Mouse (Mus musculus) heart, postnatal 0 days (tissue): ENCODE data around the gene Zkscan6. TPM values are rescaled to one million over a fixed set of nuclear protein-coding genes. Genes with fewer than 3 reads are reported as not detected.

ENCODE experiments used
- ATAC-seq: fragments of 200-750 bp; cut with Nextera tagmentation; 2 replicates; pipeline ENCODE4 v1.8.0; 2017; ENCODE audit warnings: low read depth, moderate number of reproducible peaks, moderate library complexity; ENCODE audit not compliant: insufficient read depth
- DNase-seq: peaks from one replicate; pipeline ENCODE4 v3.0.0-alpha.2; 2016; ENCODE audit warnings: low spot score
- H3K27ac ChIP-seq: fragments of 300-500 bp; sonication (generic); 2 replicates; pipeline ENCODE4 v1.5.1; 2014; ENCODE audit warnings: low read depth, mild to moderate bottlenecking
- H3K27me3 ChIP-seq: fragments of 300-500 bp; sonication (generic); 2 replicates; pipeline ENCODE4 v1.6.1; 2014; ENCODE audit warnings: low read length, mixed read lengths; ENCODE audit not compliant: control insufficient read depth, insufficient read depth
- H3K36me3 ChIP-seq: fragments of 300-500 bp; sonication (generic); replicated peaks from 2 replicates; pipeline ENCODE4 v1.6.1; 2014; ENCODE audit warnings: low read length, mixed read lengths; ENCODE audit not compliant: control insufficient read depth, insufficient read depth
- H3K4me1 ChIP-seq: fragments of 300-500 bp; sonication (generic); 2 replicates; pipeline ENCODE4 v1.6.1; 2014; ENCODE audit warnings: antibody characterized with exemption; ENCODE audit not compliant: control insufficient read depth, insufficient read depth
- H3K4me2 ChIP-seq: fragments of 300-500 bp; sonication (generic); 2 replicates; pipeline ENCODE4 v1.6.1; 2014; ENCODE audit warnings: low read depth, mild to moderate bottlenecking, low read length, moderate library complexity
- H3K4me3 ChIP-seq: fragments of 300-500 bp; sonication (generic); 2 replicates; pipeline ENCODE4 v1.5.1; 2014; ENCODE audit warnings: low read depth, low read length
- H3K9ac ChIP-seq: fragments of 300-500 bp; sonication (generic); replicated peaks from 2 replicates; pipeline ENCODE4 v1.6.1; 2014; ENCODE audit warnings: low read depth, low read length, mixed read lengths
- H3K9me3 ChIP-seq: fragments of 300-500 bp; sonication (generic); replicated peaks from 2 replicates; pipeline ENCODE4 v1.6.1; 2016; ENCODE audit warnings: low read length; ENCODE audit not compliant: control insufficient read depth
- CTCF ChIP-seq: IDR thresholded peaks from 2 replicates; pipeline ENCODE4 v1.5.1; 2016; ENCODE audit warnings: antibody characterized with exemption, control low read depth, low read depth
- EP300 ChIP-seq: IDR thresholded peaks from 2 replicates; pipeline ENCODE4 v1.6.1; 2016; ENCODE audit warnings: antibody characterized with exemption, low read depth
- WGBS: fragments of 180-500 bp; shearing (Covaris S2); extraction: QIAGEN DNeasy Blood & Tissue Kit; methylation state at CpG from one replicate; pipeline ENCODE4 v1.1.7; 2014; 5-methylcytosine and 5-hydroxymethylcytosine counted together
- polyA plus RNA-seq: library from polyadenylated mRNA; unstranded; fragments of >200 nt; fragmentation: Nextera tagmentation; extraction: Ambion mirVana; gene quantifications from 2 replicates; pipeline ENCODE4 v1.2.1, GENCODE M21; 2015
- total RNA-seq: library from RNA; depleted of rRNA; stranded (reverse); fragments of >200 nt; gene quantifications from 2 replicates; pipeline ENCODE4 v1.2.3, GENCODE M21; 2014; ENCODE audit warnings: low replicate concordance

Zkscan6 gene
- total and polyA plus RNA-seq, 2 experiments from 2014 or later, result 7.3 to 9.1 TPM

GRCm38 (mm10) chr11:65812088-65812487 is 5.1 kb downstream of the Zkscan6 start:
- Histone ChIP-seq H3K27ac (no peak overlapping the region), H3K27me3 (no peaks in the 10 kb centered on the region), H3K9me3 (no peaks in the 10 kb centered on the region), H3K9ac (no peak overlapping the region), H3K4me2 (no peak overlapping the region), H3K4me1 (peaks cover 14% of the 10 kb centered on the region), H3K36me3 (peaks cover 23% of the 10 kb centered on the region), H3K4me3 (no peak overlapping the region)
- 38% methylated on average over 5 of the region's 5 CpGs for WGBS
- no peak for TF ChIP-seq CTCF
- no peak for ATAC-seq
- DNase-seq, result no peak

DNA sequence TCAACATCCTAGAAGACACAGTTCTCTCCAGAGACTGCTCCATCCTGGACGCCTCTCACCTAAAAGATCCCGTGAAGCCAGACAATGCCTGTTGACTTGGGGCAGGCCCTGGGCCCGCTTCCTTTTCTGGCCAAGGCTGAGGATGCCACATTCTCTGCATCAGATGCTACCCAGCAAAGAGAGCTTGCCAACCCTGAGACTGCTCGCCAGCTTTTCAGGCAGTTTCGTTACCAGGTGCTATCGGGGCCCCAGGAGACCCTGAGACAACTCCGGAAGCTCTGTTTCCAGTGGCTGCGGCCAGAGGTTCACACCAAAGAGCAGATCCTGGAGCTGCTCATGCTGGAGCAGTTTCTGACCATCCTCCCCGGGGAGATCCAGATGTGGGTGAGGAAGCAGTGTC is 7.4 kb downstream of the Zkscan6 start:
- TF ChIP-seq CTCF (no peak), EP300 (no peak)
- H3K4me1 ChIP-seq, result peaks cover 4% of the 10 kb centered on the region; the same call in 1 of the 2 replicates
- no peak overlapping the region for H3K4me2 ChIP-seq
- H3K9ac ChIP-seq, result no peak overlapping the region
- no peak for ATAC-seq
- H3K9me3 ChIP-seq, result no peaks in the 10 kb centered on the region
- WGBS, result 87% methylated on average over 9 of the region's 9 CpGs
- DNase-seq, result no peak
- no peak overlapping the region for H3K4me3 ChIP-seq
- peaks cover 31% of the 10 kb centered on the region for H3K36me3 ChIP-seq
- H3K27ac ChIP-seq, result no peak overlapping the region
- H3K27me3 ChIP-seq, result no peaks in the 10 kb centered on the region

- Histone ChIP-seq H3K36me3 (peaks cover 31% of the 10 kb centered on the region), H3K9ac (no peak overlapping the region), H3K27ac (no peak overlapping the region), H3K27me3 (no peaks in the 10 kb centered on the region), H3K4me3 (no peak overlapping the region), H3K4me1 (peaks cover 4% of the 10 kb centered on the region; the same call in 1 of the 2 replicates), H3K9me3 (no peaks in the 10 kb centered on the region), H3K4me2 (no peak overlapping the region)
- no peak for TF ChIP-seq EP300
- no peak for TF ChIP-seq CTCF
- DNase-seq, result no peak
- 45% methylated on average over 6 of the region's 6 CpGs for WGBS
- ATAC-seq, result no peak
Measured at GRCm38 (mm10) chr11:65816237-65816636, 9.3 kb downstream of the Zkscan6 start.

- Histone ChIP-seq H3K4me2 (no peak overlapping the region), H3K4me1 (no peaks in the 10 kb centered on the region), H3K27ac (no peak overlapping the region), H3K27me3 (no peaks in the 10 kb centered on the region), H3K4me3 (no peak overlapping the region), H3K36me3 (peaks cover 48% of the 10 kb centered on the region), H3K9me3 (no peaks in the 10 kb centered on the region), H3K9ac (no peak overlapping the region)
- 54% methylated on average over 1 of the region's 1 CpGs for WGBS
- DNase-seq (no peak), ATAC-seq (no peak)
- TF ChIP-seq EP300, result no peak
- TF ChIP-seq CTCF, result no peak
Measured at GRCm38 (mm10) chr11:65818193-65818592, 11.2 kb downstream of the Zkscan6 start.

- no peak overlapping the region for H3K4me3 ChIP-seq
- H3K9me3 ChIP-seq, result no peaks in the 10 kb centered on the region
- DNase-seq, result no peak
- no peak for ATAC-seq
- H3K4me2 ChIP-seq, result no peak overlapping the region
- no peak overlapping the region for H3K27ac ChIP-seq
- H3K36me3 ChIP-seq, result peaks cover 49% of the 10 kb centered on the region
- TF ChIP-seq EP300 (no peak), CTCF (peak; percentile 33)
- H3K9ac ChIP-seq, result no peak overlapping the region
- no peaks in the 10 kb centered on the region for H3K4me1 ChIP-seq
- 71% methylated on average over 5 of the region's 5 CpGs for WGBS
- H3K27me3 ChIP-seq, result no peaks in the 10 kb centered on the region
Measured at GRCm38 (mm10) chr11:65820280-65820679, 13.3 kb downstream of the Zkscan6 start.

DNA sequence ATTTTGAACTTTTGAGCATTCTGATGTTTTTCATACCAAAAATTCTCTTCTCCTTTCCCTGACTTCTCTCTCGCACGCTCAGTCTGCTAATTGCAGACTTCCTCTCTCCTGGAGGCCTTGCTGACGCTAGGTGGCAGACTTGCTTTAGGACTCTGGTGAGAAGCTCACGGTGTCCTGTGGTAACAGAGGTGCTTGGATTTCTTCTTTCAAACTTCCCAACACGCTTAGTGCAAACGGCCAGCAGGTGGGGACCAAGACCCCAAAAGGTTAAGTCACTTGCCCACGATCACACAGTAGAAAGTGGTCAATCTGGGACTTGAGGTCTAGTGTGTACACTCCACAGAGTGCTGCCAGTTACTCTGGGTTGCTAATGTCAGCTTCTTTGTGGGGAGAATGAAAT is 13.9 kb downstream of the Zkscan6 start:
- peak; percentile 85 for TF ChIP-seq CTCF
- no peak for TF ChIP-seq EP300
- no peaks in the 10 kb centered on the region for H3K27me3 ChIP-seq
- no peak overlapping the region for H3K27ac ChIP-seq
- H3K9me3 ChIP-seq, result no peaks in the 10 kb centered on the region
- H3K4me3 ChIP-seq, result no peak overlapping the region
- H3K36me3 ChIP-seq, result peaks cover 43% of the 10 kb centered on the region
- ATAC-seq, result peak; percentile 69; the same call in 1 of the 2 replicates
- 14% methylated on average over 7 of the region's 7 CpGs for WGBS
- H3K4me1 ChIP-seq, result no peaks in the 10 kb centered on the region
- H3K4me2 ChIP-seq, result no peak overlapping the region
- peak; percentile 68 for DNase-seq
- no peak overlapping the region for H3K9ac ChIP-seq
